Mouse (Mus musculus): Measurements from ENCODE around the gene Chst10.

GRCm38 (mm10) chr1:38824926-38825325 is 73.0 kb downstream of the Chst10 start:
- TF ChIP-seq CTCF (IDR thresholded peaks at IDR 0.05; ENCODE audit: borderline replicate concordance, extremely low read depth, insufficient read depth, insufficient read length) = no peak
- TF ChIP-seq POLR2A (IDR thresholded peaks at IDR 0.05; ENCODE audit: borderline replicate concordance, extremely low read depth, insufficient read depth, insufficient read length, poor library complexity, severe bottlenecking) = no peak

Data from brain, embryonic 14.5 days (tissue).